Mouse (Mus musculus): Measurements from ENCODE around the gene Epop.

DNA sequence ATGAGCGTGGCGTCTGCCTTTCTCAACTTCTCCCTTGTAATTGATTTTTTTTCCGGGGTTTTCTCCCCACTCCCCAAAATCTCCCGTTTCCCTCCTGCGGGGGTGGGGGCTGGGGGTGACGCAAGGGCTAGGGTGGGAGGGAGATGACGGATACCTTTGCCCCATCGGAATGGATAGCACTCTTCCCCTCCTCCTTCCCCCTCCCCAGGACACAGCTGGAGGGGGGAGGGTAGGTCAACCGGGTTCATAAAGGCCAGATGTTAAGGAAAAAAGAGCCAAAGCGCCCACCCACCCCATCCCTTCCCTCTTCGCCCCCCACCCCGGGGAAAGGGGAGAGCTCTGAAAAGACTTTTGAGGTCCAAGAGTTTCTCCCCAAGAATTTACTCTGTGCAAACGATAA is 3.1 kb downstream of the Epop start:
- TF ChIP-seq CTCF (IDR thresholded peaks at IDR 0.05; ENCODE audit: low read depth), result no peak
- no peak for TF ChIP-seq EP300 (optimal IDR thresholded peaks at IDR 0.05)
